Mouse (Mus musculus): ENCODE data around the gene Abr. TPM values are rescaled to one million over a fixed set of nuclear protein-coding genes. Genes with fewer than 3 reads are reported as not detected.

Gene Abr
- polyA plus RNA-seq, 1 experiment, result 81.3 TPM

- H3K27me3 ChIP-seq (ENCODE audit: control insufficient read depth, insufficient read depth, insufficient read length), result no peaks in the 10 kb centered on the region
- H3K4me3 ChIP-seq, result no peak overlapping the region
- H3K4me2 ChIP-seq (ENCODE audit: low read depth), result no peak overlapping the region
- no peaks in the 10 kb centered on the region for H3K36me3 ChIP-seq (ENCODE audit: control insufficient read depth, insufficient read depth)
- H3ac ChIP-seq (ENCODE audit: control insufficient read depth, insufficient read length), result no peak overlapping the region
- TF ChIP-seq TCF3 (IDR thresholded peaks at IDR 0.05; ENCODE audit: insufficient read length, low read depth), result no peak
- no peak for TF ChIP-seq REST (IDR thresholded peaks at IDR 0.05; ENCODE audit: insufficient read depth, insufficient read length)
- no peak for TF ChIP-seq MYOD1 (IDR thresholded peaks at IDR 0.05; ENCODE audit: control insufficient read depth in 1 of 3, insufficient read length in 2 of 3, low read depth in 2 of 3)
- no peak for TF ChIP-seq TCF12 (IDR thresholded peaks at IDR 0.05; ENCODE audit: insufficient read depth, poor library complexity, severe bottlenecking)
- TF ChIP-seq MYOG (IDR thresholded peaks at IDR 0.05; ENCODE audit: control insufficient read depth in 1 of 3, insufficient read depth in 1 of 3, insufficient read length in 2 of 3, low read depth in 2 of 3), result no peak
- TF ChIP-seq E2F4 (IDR thresholded peaks at IDR 0.05; ENCODE audit: insufficient read depth), result no peak
- no peaks in the 10 kb centered on the region for H3K79me2 ChIP-seq (ENCODE audit: control insufficient read depth, insufficient read depth)
These were observed 111.1 kb downstream of the Abr start for GRCm38 (mm10) chr11:76510977-76511376.

GRCm38 (mm10) chr11:76509751-76510723, 112.1 kb downstream of the Abr start:
- Histone ChIP-seq H3K79me2 (ENCODE audit: control insufficient read depth, insufficient read depth) (no peaks in the 10 kb centered on the region), H3ac (ENCODE audit: control insufficient read depth, insufficient read length) (no peak overlapping the region), H3K27me3 (ENCODE audit: control insufficient read depth, insufficient read depth, insufficient read length) (no peaks in the 10 kb centered on the region), H3K36me3 (ENCODE audit: control insufficient read depth, insufficient read depth) (no peaks in the 10 kb centered on the region), H3K4me3 (no peak overlapping the region), H3K4me2 (ENCODE audit: low read depth) (no peak overlapping the region)
- TF ChIP-seq REST (IDR thresholded peaks at IDR 0.05; ENCODE audit: insufficient read depth, insufficient read length), result no peak
- peak in 1 of 3 experiments; percentile 23 for TF ChIP-seq MYOD1 (IDR thresholded peaks at IDR 0.05; ENCODE audit: control insufficient read depth in 1 of 3, insufficient read length in 2 of 3, low read depth in 2 of 3)
- no peak for TF ChIP-seq SRF (IDR thresholded peaks at IDR 0.05; ENCODE audit: control insufficient read depth, insufficient read length, low read depth)
- TF ChIP-seq E2F4 (IDR thresholded peaks at IDR 0.05; ENCODE audit: insufficient read depth), result no peak
- TF ChIP-seq POLR2A (IDR thresholded peaks at IDR 0.05; ENCODE audit: insufficient read length, low read depth), result no peak
- no peak for TF ChIP-seq USF1 (IDR thresholded peaks at IDR 0.05; ENCODE audit: low read depth)
- TF ChIP-seq POLR2AphosphoS2 (IDR thresholded peaks at IDR 0.05; ENCODE audit: insufficient read length, low read depth), result no peak
- no peak for TF ChIP-seq CEBPB (IDR thresholded peaks at IDR 0.05; ENCODE audit: insufficient read depth, poor library complexity, severe bottlenecking)
- TF ChIP-seq MAX (IDR thresholded peaks at IDR 0.05; ENCODE audit: low read depth), result no peak

GRCm38 (mm10) chr11:76508831-76509595, 113.1 kb downstream of the Abr start:
- Histone ChIP-seq H3K4me2 (ENCODE audit: low read depth) (no peak overlapping the region), H3K36me3 (ENCODE audit: control insufficient read depth, insufficient read depth) (no peaks in the 10 kb centered on the region), H3ac (ENCODE audit: control insufficient read depth, insufficient read length) (no peak overlapping the region), H3K4me3 (no peak overlapping the region), H3K27me3 (ENCODE audit: control insufficient read depth, insufficient read depth, insufficient read length) (no peaks in the 10 kb centered on the region), H3K79me2 (ENCODE audit: control insufficient read depth, insufficient read depth) (no peaks in the 10 kb centered on the region)
- TF ChIP-seq SRF (IDR thresholded peaks at IDR 0.05; ENCODE audit: control insufficient read depth, insufficient read length, low read depth), result no peak
- no peak for TF ChIP-seq REST (IDR thresholded peaks at IDR 0.05; ENCODE audit: insufficient read depth, insufficient read length)
- no peak for TF ChIP-seq TCF3 (IDR thresholded peaks at IDR 0.05; ENCODE audit: insufficient read length, low read depth)
- no peak for TF ChIP-seq MYOD1 (IDR thresholded peaks at IDR 0.05; ENCODE audit: control insufficient read depth in 1 of 3, insufficient read length in 2 of 3, low read depth in 2 of 3)
- no peak for TF ChIP-seq MAX (IDR thresholded peaks at IDR 0.05; ENCODE audit: low read depth)

- H3K27me3 ChIP-seq (ENCODE audit: control insufficient read depth, insufficient read depth, insufficient read length), result no peaks in the 10 kb centered on the region
- no peaks in the 10 kb centered on the region for H3K79me2 ChIP-seq (ENCODE audit: control insufficient read depth, insufficient read depth)
- no peak overlapping the region for H3K4me3 ChIP-seq
- no peak overlapping the region for H3K4me2 ChIP-seq (ENCODE audit: low read depth)
- no peak overlapping the region for H3ac ChIP-seq (ENCODE audit: control insufficient read depth, insufficient read length)
- TF ChIP-seq MYOD1 (IDR thresholded peaks at IDR 0.05; ENCODE audit: control insufficient read depth in 1 of 3, insufficient read length in 2 of 3, low read depth in 2 of 3) (no peak), USF1 (IDR thresholded peaks at IDR 0.05; ENCODE audit: low read depth) (no peak), MAX (IDR thresholded peaks at IDR 0.05; ENCODE audit: low read depth) (no peak), POLR2A (IDR thresholded peaks at IDR 0.05; ENCODE audit: insufficient read length, low read depth) (no peak), REST (IDR thresholded peaks at IDR 0.05; ENCODE audit: insufficient read depth, insufficient read length) (no peak), E2F4 (IDR thresholded peaks at IDR 0.05; ENCODE audit: insufficient read depth) (no peak), CEBPB (IDR thresholded peaks at IDR 0.05; ENCODE audit: insufficient read depth, poor library complexity, severe bottlenecking) (no peak), POLR2AphosphoS2 (IDR thresholded peaks at IDR 0.05; ENCODE audit: insufficient read length, low read depth) (no peak), SRF (IDR thresholded peaks at IDR 0.05; ENCODE audit: control insufficient read depth, insufficient read length, low read depth) (no peak), MYOG (IDR thresholded peaks at IDR 0.05; ENCODE audit: control insufficient read depth in 1 of 3, insufficient read depth in 1 of 3, insufficient read length in 2 of 3, low read depth in 2 of 3) (no peak), TCF12 (IDR thresholded peaks at IDR 0.05; ENCODE audit: insufficient read depth, poor library complexity, severe bottlenecking) (no peak), TCF3 (IDR thresholded peaks at IDR 0.05; ENCODE audit: insufficient read length, low read depth) (no peak)
- no peaks in the 10 kb centered on the region for H3K36me3 ChIP-seq (ENCODE audit: control insufficient read depth, insufficient read depth)
These were observed 114.0 kb downstream of the Abr start for GRCm38 (mm10) chr11:76508125-76508524.
